Mouse (Mus musculus) common myeloid progenitor, adult 5-6 weeks (primary cell): ENCODE results near the gene Mkrn1. TPM values are rescaled to one million over a fixed set of nuclear protein-coding genes. Genes with fewer than 3 reads are reported as not detected.
"Not testable (repeated sequence)": the region's sequence is repeated elsewhere in the genome, so short reads cannot be mapped to it uniquely, and the experiment has no call there.

Experiments used
- ATAC-seq: replicated peaks from 2 replicates; pipeline ENCODE4 v1.8.0; 2016; ENCODE audit warnings: low read depth, mild to moderate bottlenecking, moderate TSS enrichment, inconsistent platforms; ENCODE audit not compliant: poor library complexity, severe bottlenecking
- total RNA-seq: library from RNA; stranded (forward); fragments of 200-1000, 187-1606 nt; gene quantifications from 2 replicates; pipeline ENCODE4 v1.2.3, GENCODE M21; 2017

The Mkrn1 gene
- total RNA-seq, 1 experiment from 2014 or later: 44.3 TPM

GRCm38 (mm10) chr6:39381125-39381880 is 39.0 kb downstream of the Mkrn1 start, which contains the start of gene Rab19:
Gene Rab19, plus strand, starts transcription at chr6:39381175.
- no peak for ATAC-seq

- no peak for ATAC-seq
These were observed 40.0 kb downstream of the Mkrn1 start for GRCm38 (mm10) chr6:39380276-39380675.

DNA sequence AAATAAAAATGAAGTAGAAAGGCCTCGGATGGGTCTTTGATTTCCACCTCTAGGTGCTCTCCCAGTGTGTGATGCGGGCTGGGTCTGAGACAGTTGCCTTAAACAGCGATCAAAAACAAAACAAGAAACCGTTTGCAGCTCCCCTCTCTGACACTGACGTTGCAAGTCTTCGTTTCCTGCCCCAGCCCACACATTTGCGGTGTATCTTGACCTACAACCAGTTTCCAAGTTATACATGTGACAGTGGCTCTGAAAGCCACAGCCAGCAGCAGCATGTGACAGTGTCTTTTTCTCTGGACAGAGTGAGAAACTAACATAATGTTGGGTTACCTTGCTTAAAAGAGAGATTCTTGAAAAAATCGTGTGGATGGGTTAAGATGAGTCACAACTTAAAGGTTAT is 40.5 kb downstream of the Mkrn1 start:
- peak; percentile 78 for ATAC-seq

- peak; percentile 78 for ATAC-seq
These were observed 41.0 kb downstream of the Mkrn1 start for GRCm38 (mm10) chr6:39379224-39379623.

DNA sequence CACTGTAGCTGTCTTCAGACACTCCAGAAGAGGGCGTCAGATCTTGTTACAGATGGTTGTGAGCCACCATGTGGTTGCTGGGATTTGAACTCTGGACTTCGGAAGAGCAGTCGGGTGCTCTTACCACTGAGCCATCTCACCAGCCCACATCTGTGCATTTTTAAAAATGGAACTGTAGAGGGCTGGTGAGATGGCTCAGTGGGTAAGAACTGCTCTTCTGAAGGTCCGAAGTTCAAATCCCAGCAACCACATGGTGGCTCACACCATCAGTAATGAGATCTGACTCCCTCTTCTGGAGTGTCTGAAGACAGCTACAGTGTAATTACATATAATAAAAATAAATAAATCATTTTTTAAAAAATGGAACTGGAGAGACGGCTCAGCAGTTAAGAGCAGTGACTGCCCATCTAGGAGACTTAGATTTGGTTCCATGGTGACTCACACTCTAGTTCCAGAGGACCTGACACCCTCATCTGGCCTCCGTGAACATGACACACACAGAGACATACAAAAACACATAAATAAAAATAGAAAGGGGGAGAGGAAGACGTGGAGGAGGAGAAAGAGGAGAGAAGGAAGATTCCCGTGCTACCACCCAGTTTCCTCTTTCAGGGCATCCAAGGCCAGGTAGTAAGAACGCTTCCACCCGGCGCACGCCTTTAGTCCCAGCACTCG is 42.0 kb downstream of the Mkrn1 start:
- ATAC-seq: not testable (repeated sequence)

- no peak for ATAC-seq
These were observed 42.9 kb downstream of the Mkrn1 start, which contains the start of gene Slc37a3 for GRCm38 (mm10) chr6:39377311-39377827. Gene Slc37a3, minus strand, starts transcription at chr6:39377675.

DNA sequence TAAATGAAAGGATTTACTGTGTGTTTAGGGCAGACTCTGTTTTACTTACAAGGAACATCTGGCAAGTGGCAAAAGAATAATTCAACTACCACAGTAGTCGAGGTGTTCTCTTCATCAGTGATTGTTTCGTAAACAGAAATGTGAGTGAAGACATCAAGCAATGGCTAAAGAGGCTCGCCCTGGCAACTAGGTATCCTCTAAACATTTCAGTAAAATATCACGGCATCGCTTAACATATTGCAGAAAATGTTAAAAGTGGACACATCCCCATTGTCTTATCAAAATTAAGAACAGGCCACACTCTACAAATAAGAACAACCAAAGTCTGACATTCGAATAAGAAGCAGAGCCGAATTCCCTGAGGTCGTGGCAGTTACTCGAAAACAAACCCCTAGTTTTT is 43.5 kb downstream of the Mkrn1 start:
- ATAC-seq: no peak

GRCm38 (mm10) chr6:39373301-39373955 is 46.8 kb downstream of the Mkrn1 start:
- ATAC-seq: no peak

- peak; percentile 87 for ATAC-seq
These were observed 47.5 kb downstream of the Mkrn1 start for GRCm38 (mm10) chr6:39372727-39373126.

- ATAC-seq: no peak
These were observed 48.2 kb downstream of the Mkrn1 start for GRCm38 (mm10) chr6:39372042-39372441.

- no peak for ATAC-seq
These were observed 50.6 kb downstream of the Mkrn1 start for GRCm38 (mm10) chr6:39369631-39370030.

- peak; percentile 62; the same call in 1 of the 2 replicates for ATAC-seq
These were observed 57.6 kb downstream of the Mkrn1 start for GRCm38 (mm10) chr6:39362684-39363083.

DNA sequence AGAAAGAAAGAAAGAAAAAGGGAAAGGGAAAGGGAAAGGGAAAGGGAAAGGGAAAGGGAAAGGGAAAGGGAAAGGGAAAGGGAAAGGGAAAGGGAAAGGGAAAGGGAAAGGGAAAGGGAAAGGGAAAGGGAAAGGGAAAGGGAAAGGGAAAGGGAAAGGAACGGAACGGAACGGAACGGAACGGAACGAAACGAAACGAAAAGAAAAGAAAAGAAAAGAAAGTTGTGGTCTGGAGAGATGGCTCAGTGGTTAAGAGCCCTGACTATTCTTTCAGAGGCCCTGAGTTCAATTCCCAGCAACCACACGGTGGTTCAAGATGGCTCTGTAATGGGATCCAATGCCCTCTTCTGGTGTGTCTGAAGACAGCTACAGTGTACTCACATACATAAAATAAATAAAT is 61.1 kb downstream of the Mkrn1 start:
- not testable (repeated sequence) for ATAC-seq

- no peak for ATAC-seq
These were observed 71.3 kb downstream of the Mkrn1 start for GRCm38 (mm10) chr6:39348946-39349345.

- ATAC-seq: no peak
These were observed 72.1 kb downstream of the Mkrn1 start for GRCm38 (mm10) chr6:39347880-39348814.

Other genes starting within 250 kb of the Mkrn1 start
- 13.6 and 19.3 TPM in 2 replicates for gene Kdm7a, start 213.7 kb downstream of the Mkrn1 start, total RNA-seq
- 0.92 and 5.1 TPM in 2 replicates for gene Slc37a3, start 42.8 kb downstream of the Mkrn1 start, total RNA-seq
- 2.2 and 2.5 TPM in 2 replicates for gene Rab19, start 39.3 kb downstream of the Mkrn1 start, total RNA-seq
- gene Dennd2a, start 137.4 kb upstream of the Mkrn1 start, total RNA-seq: not detected in 2 replicates
- 7.7 and 9.6 TPM in 2 replicates for gene Adck2, start 153.4 kb upstream of the Mkrn1 start, total RNA-seq
- 2.3 TPM in 1 of 2 replicates, not detected in the other for gene Gm42420, start 165.3 kb upstream of the Mkrn1 start, total RNA-seq
- gene Ndufb2, start 172.1 kb upstream of the Mkrn1 start, total RNA-seq: 45.4 and 74.5 TPM in 2 replicates